Mouse (Mus musculus) yolk sac, embryonic 10.5 days (tissue): ENCODE data around the gene Boc.

Experiments
- DNase-seq: peaks from one replicate; pipeline ENCODE4 v3.0.0-alpha.2; 2017; ENCODE audit warnings: low spot score

Boc gene

GRCm38 (mm10) chr16:44527218-44527905 lies 31.3 kb downstream of the Boc start:
- DNase-seq, result no peak

- DNase-seq, result no peak
These were observed 32.0 kb downstream of the Boc start for GRCm38 (mm10) chr16:44526689-44527088.

- DNase-seq, result no peak
These were observed 32.7 kb downstream of the Boc start for GRCm38 (mm10) chr16:44526044-44526443.

- no peak for DNase-seq
These were observed 35.1 kb downstream of the Boc start for GRCm38 (mm10) chr16:44523595-44523994.

GRCm38 (mm10) chr16:44516498-44516897 lies 42.2 kb downstream of the Boc start:
- no peak for DNase-seq

- no peak for DNase-seq
These were observed 48.0 kb downstream of the Boc start for GRCm38 (mm10) chr16:44510521-44511213.

GRCm38 (mm10) chr16:44509458-44510344 lies 49.0 kb downstream of the Boc start:
- DNase-seq, result no peak

GRCm38 (mm10) chr16:44508772-44509171 lies 49.9 kb downstream of the Boc start:
- DNase-seq, result no peak

- DNase-seq, result no peak
These were observed 50.7 kb downstream of the Boc start for GRCm38 (mm10) chr16:44508025-44508424.

- no peak for DNase-seq
These were observed 51.4 kb downstream of the Boc start for GRCm38 (mm10) chr16:44507027-44507929.

- no peak for DNase-seq
These were observed 53.5 kb downstream of the Boc start for GRCm38 (mm10) chr16:44505243-44505642.

GRCm38 (mm10) chr16:44502895-44503575 lies 55.7 kb downstream of the Boc start:
- DNase-seq, result no peak

- no peak for DNase-seq
These were observed 56.4 kb downstream of the Boc start for GRCm38 (mm10) chr16:44502325-44502724.

- DNase-seq, result no peak
These were observed 56.9 kb downstream of the Boc start for GRCm38 (mm10) chr16:44501783-44502182.

- DNase-seq, result no peak
These were observed 60.2 kb downstream of the Boc start for GRCm38 (mm10) chr16:44498447-44498846.

GRCm38 (mm10) chr16:44496971-44497464 lies 61.7 kb downstream of the Boc start:
- DNase-seq, result no peak

GRCm38 (mm10) chr16:44494441-44495108 lies 64.1 kb downstream of the Boc start:
- DNase-seq, result no peak

- DNase-seq, result no peak
These were observed 64.8 kb downstream of the Boc start for GRCm38 (mm10) chr16:44493868-44494267.

- no peak for DNase-seq
These were observed 66.0 kb downstream of the Boc start for GRCm38 (mm10) chr16:44492706-44493105.

- DNase-seq, result no peak
These were observed 66.5 kb downstream of the Boc start for GRCm38 (mm10) chr16:44492151-44492550.
